In the genomic region with DNA sequence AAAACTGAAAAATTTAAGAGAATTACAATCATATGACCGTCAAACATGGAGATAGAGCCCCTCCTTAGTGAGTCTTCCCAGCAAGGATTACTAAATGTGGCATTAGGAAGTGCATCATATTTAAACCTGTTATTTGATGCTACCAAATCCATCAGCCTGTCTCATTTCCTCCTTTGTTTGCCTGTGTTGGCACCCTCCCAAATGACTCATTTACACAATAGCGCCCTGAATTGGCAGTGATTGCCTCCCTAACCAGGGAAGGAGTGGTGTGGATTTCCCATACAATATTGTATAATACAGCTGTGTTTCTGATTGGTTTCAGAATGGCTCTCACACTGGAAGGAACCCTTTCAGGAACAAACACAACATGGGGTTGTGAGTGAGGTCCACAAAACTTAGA, we compare ENCODE assay signal across 14 mouse cellular contexts.
DNase-seq lines count a peak whose midpoint lies in the region; ATAC-seq and TF ChIP-seq lines count a peak whose summit lies in the region.
"Had no signal": no experiment of that assay in that cellular context is flagged by ENCODE, and none has a peak within 500 bp of the region (broad histone marks: within the 10 kb centered on the region; RNA-seq: fewer than 3 reads in every experiment).

No protein-coding gene starts in this region.

- ATAC-seq in lung, embryonic 14.5 days (ENCODE audit: insufficient read depth), result no peak
- ATAC-seq in Patski, result no peak
- ATAC-seq in granulocyte monocyte progenitor cell, adult 5-6 weeks (replicated peaks; ENCODE audit: poor library complexity, severe bottlenecking), result 0 out of 2 replicates have a peak, but pooled peaks have one; percentile 9
- ATAC-seq: inflammation-experienced regulatory T-cells, adult 6 months had no signal

- no peak overlapping the region for H3K27ac ChIP-seq in lung, embryonic 14.5 days (ENCODE audit: low read depth)
- no peak overlapping the region for H3K27ac ChIP-seq in kidney, adult 2 months (ENCODE audit: insufficient read depth, low read depth, low read length)
- H3K27ac ChIP-seq: embryonic facial prominence, embryonic 13.5 days; kidney, postnatal 0 days; neural tube, embryonic 12.5 days had no signal

- no peaks in the 10 kb centered on the region for H3K36me3 ChIP-seq in lung, embryonic 14.5 days (ENCODE audit: insufficient read depth)
- H3K36me3 ChIP-seq in kidney, adult 2 months (ENCODE audit: control insufficient read depth, insufficient read depth, low read length), result no peaks in the 10 kb centered on the region
- H3K36me3 ChIP-seq: embryonic facial prominence, embryonic 13.5 days; neural tube, embryonic 12.5 days had no signal

- in situ Hi-C loops in Patski (cut with MboI; ENCODE audit: low pct_unique_long_range_greater_than_20kb), result no loop called here

- no peak overlapping the region for H3K4me2 ChIP-seq in lung, embryonic 14.5 days
- H3K4me2 ChIP-seq: embryonic facial prominence, embryonic 13.5 days; neural tube, embryonic 12.5 days had no signal

- CTCF ChIA-PET in Patski (lab: Charles Lee), result interaction anchor here (1.1 kb wide), 1 partner anchor 12 kb away, joined by 3 read pairs; no protein-coding TSS in a partner anchor

- no peak overlapping the region for H3K4me3 ChIP-seq in lung, embryonic 14.5 days (ENCODE audit: low read depth, low read length)
- no peak overlapping the region for H3K4me3 ChIP-seq in kidney, adult 2 months (ENCODE audit: insufficient read depth, low read depth, low read length)
- H3K4me3 ChIP-seq: embryonic facial prominence, embryonic 13.5 days; neural tube, embryonic 12.5 days had no signal

- 59% methylated on average over 2 of the region's 2 CpGs for WGBS in lung, embryonic 14.5 days
- WGBS in kidney, adult 2 months, result 63% methylated on average over 2 of the region's 2 CpGs

- no peak for TF ChIP-seq CTCF in lung, embryonic 14.5 days (IDR thresholded peaks at IDR 0.05; ENCODE audit: low read depth)
- no peak for TF ChIP-seq CTCF in Patski (IDR thresholded peaks at IDR 0.05)
- TF ChIP-seq CTCF in kidney, adult 2 months (conservative IDR thresholded peaks at IDR 0.05; ENCODE audit: insufficient read depth, insufficient read length, low read depth, low read length), result no peak

- POLR2A ChIA-PET in Patski (lab: Charles Lee), result interaction anchor here (0.6 kb wide), 1 partner anchor 207 kb away, joined by 3 read pairs; no protein-coding TSS in a partner anchor

- no peak for TF ChIP-seq POLR2A in kidney, adult 2 months (IDR thresholded peaks at IDR 0.05; ENCODE audit: low read depth, low read length)

- peak; percentile 17 for DNase-seq in adrenal gland, postnatal 14 days
- no peak for DNase-seq in adrenal gland, adult 18-20 months (ENCODE audit: low spot score in 2 of 2)
- peak; percentile 23 for DNase-seq in lung, embryonic 14.5 days
- no peak for DNase-seq in lung, postnatal 10 days
- peak; percentile 25 for DNase-seq in Patski (ENCODE audit: low read depth, low spot score)
- DNase-seq in kidney, adult 2 months, result no peak
- DNase-seq in thymus, postnatal 4 days, result no peak
- DNase-seq: adrenal gland, postnatal 10 days; gastrocnemius, postnatal 36 days had no signal

- H3K9me3 ChIP-seq in lung, embryonic 14.5 days (ENCODE audit: low read depth, low read length), result no peaks in the 10 kb centered on the region
- H3K9me3 ChIP-seq: embryonic facial prominence, embryonic 13.5 days; neural tube, embryonic 12.5 days had no signal

- no peak overlapping the region for H3K9ac ChIP-seq in lung, embryonic 14.5 days
- H3K9ac ChIP-seq: embryonic facial prominence, embryonic 13.5 days; neural tube, embryonic 12.5 days had no signal

- no peaks in the 10 kb centered on the region for H3K27me3 ChIP-seq in lung, embryonic 14.5 days (ENCODE audit: insufficient read depth, low read length)
- H3K27me3 ChIP-seq in Patski, result no peaks in the 10 kb centered on the region
- H3K27me3 ChIP-seq in kidney, adult 2 months (replicated peaks; ENCODE audit: control insufficient read depth, insufficient read depth, low read length), result no peaks in the 10 kb centered on the region
- H3K27me3 ChIP-seq: embryonic facial prominence, embryonic 13.5 days; neural tube, embryonic 12.5 days had no signal

- H3K4me1 ChIP-seq in lung, embryonic 14.5 days (ENCODE audit: insufficient read depth), result no peaks in the 10 kb centered on the region
- no peaks in the 10 kb centered on the region for H3K4me1 ChIP-seq in kidney, adult 2 months (ENCODE audit: control insufficient read depth, insufficient read depth, low read length)
- H3K4me1 ChIP-seq: neural tube, embryonic 12.5 days had no signal

Comparison
In these comparisons a context has a peak if more than half of its experiments do, and no peak if none do; other contexts are left out.
1. DNase-seq: peak in adrenal gland, postnatal 14 days (single experiment), lung, embryonic 14.5 days (single experiment) and Patski (single experiment); none in adrenal gland, adult 18-20 months (0 of 2), lung, postnatal 10 days (single experiment), kidney, adult 2 months (single experiment) and thymus, postnatal 4 days (single experiment).